Mouse (Mus musculus): ENCODE data around the gene Gm3045.

The Gm3045 gene

DNA sequence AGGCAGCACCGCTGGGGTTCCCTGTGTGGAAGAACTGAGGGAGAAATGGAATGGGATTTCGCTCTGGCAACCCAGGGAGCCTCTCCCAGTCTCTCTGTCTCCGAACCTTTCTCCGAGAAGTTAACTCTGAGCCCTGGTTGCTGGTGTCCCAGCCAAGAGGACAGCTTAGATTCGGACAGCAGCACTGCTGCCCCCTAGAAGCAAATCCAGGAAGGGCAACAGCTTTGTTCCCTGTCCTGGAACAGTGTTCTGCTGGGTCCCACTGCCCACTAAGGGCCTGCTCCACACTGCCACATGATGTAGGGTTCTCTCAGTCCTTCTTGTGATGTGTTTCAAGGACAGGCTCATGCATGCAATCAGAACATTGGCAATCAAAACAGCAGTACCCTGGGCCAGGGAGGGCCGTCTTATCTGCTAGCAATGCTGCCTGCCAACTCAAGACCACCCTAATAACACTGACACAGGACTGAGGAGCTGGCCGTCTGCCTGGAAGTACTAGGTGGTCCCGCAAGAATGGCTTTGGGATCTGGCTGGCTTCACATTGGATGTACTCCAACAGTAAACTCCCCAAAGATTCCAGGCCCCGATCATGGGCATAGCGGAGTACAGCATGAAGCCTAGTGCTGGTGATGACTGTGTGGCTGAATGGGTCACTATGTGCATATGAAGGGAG, 9.4 kb downstream of the Gm3045 start:
- 75% methylated on average over 10 of the region's 10 CpGs for WGBS

DNA sequence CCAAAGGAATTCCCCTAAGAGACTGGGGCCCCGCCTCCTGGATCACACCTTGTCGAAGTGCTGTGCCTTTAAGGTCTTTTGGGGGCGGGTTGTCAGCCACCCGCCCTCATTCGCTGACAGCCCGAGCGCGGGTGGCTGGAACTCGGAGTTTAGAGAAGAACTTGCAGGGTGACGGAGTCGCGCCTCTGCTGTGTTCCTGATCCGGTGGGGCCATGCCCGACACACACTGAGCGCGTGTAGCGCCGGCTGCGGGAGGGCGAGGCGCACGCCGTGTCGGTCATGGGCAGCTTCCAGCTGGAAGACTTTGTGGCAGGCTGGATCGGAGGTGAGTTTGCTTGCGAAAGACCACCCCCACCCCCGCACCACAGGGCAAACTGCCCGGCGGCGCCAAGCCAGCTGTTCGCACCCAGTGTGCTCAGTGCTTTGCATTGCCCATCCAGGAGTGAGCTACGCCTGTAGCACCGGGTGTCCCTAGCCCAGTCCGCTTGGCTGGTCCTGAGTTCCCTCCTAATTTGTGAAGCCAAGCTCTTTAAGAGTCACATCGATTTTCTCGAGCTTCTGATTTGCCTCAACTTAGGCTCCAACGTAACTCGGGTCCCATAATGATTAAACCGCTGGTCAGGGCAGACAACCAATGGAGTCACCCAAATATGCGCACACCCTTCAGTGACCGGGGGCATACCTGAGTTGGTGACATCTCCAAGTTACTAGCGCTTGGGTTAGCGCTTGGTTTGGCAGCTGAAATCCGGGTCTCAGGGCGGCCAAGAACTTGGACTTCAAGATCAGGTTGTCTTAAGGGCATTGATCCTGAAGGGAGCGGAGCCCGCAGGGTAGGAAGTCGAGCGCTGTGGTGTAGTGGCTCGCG, 12.0 kb downstream of the Gm3045 start, which contains the start of gene Slc25a48:
Gene Slc25a48 (plus strand): TSS at position 145 of the 865 bp plus-strand sequence.
- 5% methylated on average over 51 of the region's 51 CpGs for WGBS

DNA sequence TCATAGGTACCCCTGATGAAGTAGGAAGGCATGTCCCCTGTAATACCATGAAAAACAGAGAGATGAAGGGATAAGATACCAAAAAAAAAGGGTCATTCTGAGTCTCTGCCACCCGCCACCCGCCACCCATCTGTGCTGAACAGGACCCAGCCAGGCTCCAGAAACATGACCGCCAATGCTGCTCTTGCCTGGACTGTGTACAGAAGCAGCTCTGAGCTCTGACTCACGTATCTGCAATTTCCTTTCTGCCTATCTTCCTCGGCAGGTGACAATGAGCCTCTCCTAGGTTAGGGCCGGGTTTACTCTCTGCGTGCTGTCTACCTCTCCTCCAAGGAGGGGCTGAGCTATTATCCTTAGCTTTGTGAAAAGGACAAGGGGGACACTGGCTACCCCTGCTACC, 17.0 kb downstream of the Gm3045 start:
- 85% methylated on average over 7 of the region's 7 CpGs for WGBS

DNA sequence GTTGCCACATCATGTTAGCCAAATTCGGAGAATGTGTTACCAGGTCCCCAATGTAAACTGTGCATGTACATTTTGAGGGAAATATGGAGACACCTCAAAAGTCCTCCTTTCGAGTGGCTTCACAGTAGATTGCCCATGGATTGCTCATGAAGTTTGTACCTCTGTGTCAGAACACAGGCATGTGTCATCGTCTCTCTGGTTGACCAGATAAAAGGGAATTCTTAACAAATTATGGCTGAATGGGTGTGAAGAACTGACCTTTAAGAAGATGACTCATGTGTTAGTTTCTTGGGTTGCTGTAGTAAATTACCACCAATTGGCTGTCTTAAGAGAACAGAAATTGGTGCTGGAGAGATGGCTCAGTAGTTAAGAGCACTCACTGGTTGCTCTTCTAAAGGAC, 17.7 kb downstream of the Gm3045 start:
- WGBS = 94% methylated on average over 3 of the region's 3 CpGs

DNA sequence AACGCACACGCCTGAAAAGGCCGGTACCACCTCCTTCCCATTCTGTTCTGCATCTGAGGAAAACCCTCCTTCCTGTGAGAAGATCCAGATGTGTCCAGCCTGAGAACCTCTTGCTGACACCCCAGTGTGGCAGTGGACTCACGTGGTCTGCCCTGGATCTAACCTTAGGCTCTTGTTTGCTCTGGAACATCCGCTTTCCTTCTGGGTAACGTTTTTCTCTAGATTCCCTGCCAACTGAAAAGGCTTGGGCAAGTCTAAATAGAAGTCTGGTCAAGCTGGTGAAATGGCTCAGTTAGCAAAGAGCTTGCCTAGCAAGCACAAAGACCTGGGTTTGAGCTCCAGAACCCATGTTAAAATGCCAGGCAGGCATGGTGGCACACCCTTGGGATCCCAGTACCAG, 18.6 kb downstream of the Gm3045 start:
- 90% methylated on average over 6 of the region's 6 CpGs for WGBS

DNA sequence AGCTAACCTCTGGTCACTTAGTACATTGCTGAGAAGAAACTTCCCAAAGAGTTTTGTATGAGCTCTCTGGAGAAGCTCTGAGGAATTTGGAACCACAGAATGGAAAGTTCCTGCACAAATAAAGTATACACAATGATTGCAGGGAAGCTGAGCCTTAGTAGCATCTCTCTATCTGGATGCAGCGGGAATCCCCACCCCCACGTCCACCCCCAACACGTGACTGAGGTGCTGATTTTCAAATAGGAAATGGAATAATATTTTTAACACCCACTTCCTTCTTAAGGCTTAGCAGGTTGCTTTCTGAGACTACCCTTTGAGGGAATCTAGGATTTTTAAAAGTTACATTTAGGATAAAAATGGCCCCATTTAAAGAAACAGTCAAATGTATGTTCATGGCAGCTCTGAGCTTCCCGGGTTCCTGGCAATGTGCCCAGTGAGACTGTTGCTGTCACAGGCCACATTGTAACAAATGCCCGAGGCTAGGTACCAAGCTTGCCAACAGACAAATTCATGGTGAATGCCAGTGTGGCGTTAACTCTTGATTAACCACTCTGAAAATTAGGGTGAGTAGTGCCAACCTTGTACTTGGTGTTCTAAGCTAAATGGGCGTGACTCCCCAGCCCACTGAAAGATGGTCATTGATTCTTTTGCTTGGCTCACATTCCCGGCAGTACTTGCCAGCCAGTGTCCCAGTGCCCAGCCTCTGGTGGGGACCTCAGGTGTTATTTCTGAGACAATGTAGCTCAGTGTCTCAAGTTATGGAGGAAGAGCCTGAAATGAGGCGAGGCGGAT, 23.0 kb downstream of the Gm3045 start:
- 33% methylated on average over 10 of the region's 10 CpGs for WGBS

DNA sequence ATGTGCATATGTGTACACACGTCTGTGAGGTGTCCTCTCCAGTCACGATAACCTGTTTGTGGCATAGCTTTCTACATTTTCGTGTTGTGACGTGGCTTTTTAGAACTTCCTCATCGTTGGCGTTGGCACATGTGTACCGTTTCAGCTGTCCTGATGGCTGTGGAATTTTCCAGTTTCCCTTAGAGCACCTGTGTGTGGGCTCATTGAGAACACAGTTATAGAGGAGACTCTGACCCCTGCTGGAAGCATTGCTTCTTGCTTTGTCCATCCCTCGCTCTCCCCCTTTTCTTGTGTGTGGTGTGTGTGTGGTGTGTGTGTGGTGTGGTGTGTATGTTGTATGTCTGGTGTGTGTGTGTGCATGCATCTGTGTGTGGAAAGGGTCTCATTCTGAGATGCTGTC, 23.6 kb downstream of the Gm3045 start:
- WGBS = 45% methylated on average over 8 of the region's 8 CpGs

DNA sequence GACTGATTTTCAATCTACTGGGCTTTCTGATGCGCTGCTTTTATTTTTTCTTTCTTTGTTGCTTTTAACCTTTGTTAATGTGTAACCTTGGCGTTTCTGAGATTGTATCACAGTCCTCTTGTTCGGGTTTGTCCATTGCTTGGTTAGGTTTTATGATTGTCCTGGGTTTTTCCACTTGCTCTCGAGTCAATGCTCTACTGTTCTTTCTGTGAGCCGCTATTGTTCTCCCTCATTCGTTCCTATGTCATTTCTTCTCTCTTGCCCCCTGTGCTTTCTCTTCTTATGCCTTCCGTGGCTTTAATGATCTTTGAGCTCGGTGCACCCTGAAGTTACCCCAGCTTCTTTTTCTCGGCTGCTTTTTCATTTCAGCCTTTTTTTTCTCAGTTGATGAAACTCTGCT, 31.6 kb downstream of the Gm3045 start:
- WGBS = 49% methylated on average over 9 of the region's 9 CpGs

DNA sequence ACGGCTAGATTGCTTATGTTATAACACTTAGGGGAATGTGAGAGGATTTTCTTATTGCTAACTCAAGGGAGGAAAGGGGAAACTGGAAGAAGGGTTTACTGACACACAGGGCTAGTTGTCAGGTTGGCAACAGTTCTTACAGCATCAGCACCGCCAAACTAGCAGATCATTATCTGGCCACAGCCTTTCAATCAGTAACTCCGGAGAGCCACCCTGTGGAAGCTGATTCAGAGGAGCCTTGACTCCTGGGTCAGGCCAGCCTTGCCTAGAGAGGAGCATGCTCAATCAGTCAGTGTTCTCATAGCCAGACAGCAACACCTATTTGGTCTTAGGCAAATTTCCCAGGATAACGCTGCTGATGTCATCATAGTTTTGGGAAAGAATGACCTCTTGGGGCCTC, 35.1 kb downstream of the Gm3045 start:
- 90% methylated on average over 4 of the region's 4 CpGs for WGBS

DNA sequence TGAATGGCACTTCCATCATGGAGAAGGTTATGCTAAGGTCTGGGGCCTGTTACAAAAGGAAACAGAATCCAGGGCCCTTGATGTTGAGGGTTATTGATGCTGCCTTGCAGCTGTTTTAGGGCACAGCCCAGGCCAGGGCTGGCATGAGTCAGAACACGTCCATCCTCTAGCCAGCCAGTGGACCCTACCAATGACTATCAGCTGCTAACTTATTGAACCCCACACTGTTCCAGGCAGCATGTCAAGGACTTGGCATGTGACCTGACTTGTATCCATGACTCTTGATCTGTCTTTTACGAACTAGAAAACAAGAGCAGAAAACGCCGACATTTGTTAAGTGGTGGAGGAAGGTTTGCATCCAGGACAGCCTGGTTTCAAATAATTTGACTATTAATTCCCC, 36.4 kb downstream of the Gm3045 start:
- WGBS = 78% methylated on average over 4 of the region's 4 CpGs

DNA sequence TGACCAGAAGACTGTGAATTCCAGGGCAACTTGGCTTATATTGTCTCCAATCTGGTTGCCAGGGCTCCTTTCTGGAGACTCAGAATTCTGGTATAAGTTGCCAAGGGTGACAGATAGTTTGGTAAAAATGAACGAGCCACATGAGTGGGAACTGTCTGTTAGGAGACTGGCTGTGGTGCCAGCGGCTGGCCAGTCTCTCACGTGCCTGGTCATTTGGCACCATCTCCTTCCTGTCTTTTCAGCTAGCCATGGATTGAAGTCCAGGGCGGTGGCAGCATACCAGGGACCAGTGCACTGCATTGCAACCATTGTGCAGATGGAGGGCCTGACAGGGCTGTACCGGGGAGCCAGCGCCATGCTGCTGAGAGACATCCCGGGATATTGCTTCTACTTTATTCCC, 36.9 kb downstream of the Gm3045 start:
- 71% methylated on average over 7 of the region's 7 CpGs for WGBS

DNA sequence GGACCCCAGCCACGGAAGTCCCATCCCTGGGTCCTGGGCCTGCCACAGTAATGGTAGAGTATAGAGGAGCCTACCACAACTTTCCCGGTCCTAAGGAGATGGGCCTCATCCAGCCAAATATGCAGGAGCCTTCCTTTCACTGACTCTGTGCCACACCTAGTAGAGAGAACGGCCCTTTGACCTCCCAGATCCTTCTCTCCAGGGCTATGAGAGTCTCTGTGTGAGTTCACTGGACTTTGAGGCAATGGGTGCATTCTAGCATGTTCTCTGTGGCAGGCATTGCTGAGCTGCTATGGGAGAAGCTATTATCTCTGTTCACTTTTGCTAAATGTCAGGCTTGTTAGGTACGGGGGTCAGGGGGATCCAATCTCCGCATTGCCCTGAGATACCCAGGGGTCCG, 37.4 kb downstream of the Gm3045 start:
- 93% methylated on average over 6 of the region's 6 CpGs for WGBS

DNA sequence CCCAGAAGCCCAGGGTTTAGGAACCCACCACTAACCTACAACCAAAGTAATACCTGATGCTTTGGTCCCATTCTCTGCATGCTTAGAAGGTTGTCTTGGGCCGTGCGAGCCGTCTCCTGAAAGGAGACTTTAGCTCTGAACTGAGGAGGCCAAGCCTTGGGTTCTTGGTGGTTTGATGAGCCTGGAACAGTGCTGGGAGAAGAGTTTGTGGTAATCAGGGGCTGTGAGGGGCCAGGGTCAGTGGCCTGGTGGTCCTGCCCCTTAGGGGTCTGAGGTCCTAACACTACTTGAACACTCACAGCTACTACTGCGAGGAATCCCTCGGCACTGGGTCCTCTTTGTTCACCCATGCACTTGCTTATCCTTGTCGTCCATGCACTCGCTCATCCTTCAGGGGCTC, 41.4 kb downstream of the Gm3045 start:
- WGBS = 95% methylated on average over 7 of the region's 7 CpGs

DNA sequence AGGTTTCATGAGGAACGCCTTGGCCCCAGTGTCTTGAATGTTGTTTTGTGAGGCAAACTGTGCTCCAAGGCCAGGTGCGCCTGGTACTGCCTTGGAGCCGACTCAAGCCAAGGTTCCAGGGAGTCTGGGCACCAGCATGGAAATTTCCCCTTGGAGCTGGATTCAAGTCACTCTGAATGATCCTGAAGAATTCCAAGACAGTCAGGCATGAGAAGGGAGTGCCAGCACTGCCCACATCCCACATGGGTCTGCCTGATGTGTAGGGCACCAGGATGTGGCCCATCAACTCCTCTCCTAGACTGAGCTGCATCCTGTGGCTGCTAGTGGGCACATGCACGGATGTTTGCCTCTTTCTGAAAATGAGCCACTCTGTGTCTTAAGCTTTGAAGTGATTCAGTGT, 42.1 kb downstream of the Gm3045 start:
- WGBS = 91% methylated on average over 4 of the region's 4 CpGs

DNA sequence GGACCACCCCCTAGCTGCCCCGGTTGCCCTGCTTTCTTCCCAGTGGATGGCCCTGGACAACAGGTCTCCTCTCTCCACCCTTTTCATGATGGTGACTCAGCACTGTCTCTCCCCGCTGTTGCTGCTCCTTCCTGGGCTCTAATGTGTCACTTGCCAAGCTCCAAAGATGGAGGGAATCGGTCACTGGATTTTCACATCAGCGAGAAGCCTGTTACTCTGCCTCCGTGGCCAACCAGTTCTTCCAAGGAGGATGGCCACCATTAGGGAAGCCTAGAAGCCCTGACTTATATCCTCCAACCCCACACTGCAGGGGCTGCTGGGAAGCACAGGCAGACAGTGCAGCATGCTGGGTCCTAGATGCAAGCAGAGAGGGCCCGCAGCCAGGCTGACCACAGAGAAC, 44.8 kb downstream of the Gm3045 start:
- WGBS = 84% methylated on average over 6 of the region's 6 CpGs

DNA sequence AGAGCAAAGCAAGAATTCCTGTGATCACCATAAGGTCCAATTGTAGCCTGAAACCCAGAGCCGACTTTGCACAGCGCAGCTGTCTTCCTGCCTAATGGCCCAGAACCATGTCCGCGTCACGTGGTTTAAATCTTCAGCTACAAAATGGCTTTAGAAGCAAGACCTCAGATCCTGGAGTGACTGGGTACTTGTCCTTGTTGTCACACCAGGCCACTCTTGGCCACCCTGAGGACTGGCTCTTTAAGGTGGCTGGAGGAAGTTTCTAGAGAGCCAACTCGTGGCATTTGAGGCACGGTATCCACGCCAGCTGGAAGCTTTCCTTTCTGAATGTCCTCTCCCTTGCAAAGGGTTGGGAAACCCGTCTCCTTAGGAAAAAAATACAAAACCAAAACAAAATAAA, 45.6 kb downstream of the Gm3045 start:
- 51% methylated on average over 9 of the region's 9 CpGs for WGBS

DNA sequence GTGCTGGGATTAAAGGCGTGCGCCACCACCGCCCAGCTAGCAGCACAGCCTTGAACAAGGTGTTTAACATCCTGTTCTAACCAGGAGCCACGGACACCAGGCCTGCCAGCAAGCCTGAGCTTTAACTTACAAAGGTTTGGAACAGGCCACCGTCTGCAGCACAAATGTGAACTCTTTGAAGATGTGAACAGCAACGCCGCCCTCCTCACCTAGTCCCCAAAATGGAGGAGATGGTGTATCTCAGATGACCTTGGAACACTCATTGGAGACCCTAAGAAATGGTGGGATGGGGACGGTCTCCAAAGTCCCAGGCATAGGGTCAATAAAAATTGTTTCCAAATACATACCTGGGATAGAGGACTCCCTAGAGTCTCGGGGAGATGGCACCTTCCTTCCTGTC, 46.3 kb downstream of the Gm3045 start:
- 93% methylated on average over 9 of the region's 9 CpGs for WGBS

DNA sequence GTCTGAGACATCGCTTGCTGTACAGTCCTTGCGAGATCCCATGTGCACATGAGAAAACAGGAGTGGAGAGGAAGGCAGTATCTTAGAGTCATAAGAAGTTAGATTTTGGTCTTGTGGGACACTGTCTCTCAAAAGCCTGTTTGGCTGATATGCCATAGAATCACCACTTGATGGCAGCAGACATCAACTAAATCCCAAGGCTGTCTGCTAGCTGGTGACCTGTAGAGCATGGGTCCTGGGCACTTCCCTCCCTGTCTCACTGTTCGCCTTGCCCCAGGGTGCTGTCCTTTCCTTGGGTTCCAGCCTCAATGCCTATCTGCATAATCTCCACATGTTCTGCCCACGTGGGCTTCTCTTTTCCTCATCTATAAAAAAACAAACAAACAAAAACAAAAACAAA, 49.0 kb downstream of the Gm3045 start:
- 25% methylated on average over 4 of the region's 4 CpGs for WGBS

DNA sequence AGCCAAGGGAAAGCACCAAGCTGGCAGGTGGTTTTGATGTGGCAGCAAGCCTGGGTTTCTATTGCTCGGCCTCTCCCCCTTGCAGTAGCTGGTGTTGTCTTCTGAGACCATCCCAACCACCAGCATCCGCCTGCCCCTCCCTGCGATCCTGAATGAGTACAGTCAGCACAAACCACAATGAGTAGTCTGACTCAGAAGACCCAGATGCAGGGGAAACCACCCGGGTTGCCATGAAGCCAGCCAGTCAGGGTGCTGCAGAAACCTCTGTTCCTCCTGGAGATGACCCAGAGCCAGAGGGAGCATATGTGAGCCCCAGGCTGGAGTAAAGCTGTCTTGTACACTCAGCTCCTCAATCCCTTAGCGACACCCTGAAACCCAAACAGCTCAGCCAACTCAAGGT, 50.4 kb downstream of the Gm3045 start:
- 33% methylated on average over 5 of the region's 5 CpGs for WGBS

DNA sequence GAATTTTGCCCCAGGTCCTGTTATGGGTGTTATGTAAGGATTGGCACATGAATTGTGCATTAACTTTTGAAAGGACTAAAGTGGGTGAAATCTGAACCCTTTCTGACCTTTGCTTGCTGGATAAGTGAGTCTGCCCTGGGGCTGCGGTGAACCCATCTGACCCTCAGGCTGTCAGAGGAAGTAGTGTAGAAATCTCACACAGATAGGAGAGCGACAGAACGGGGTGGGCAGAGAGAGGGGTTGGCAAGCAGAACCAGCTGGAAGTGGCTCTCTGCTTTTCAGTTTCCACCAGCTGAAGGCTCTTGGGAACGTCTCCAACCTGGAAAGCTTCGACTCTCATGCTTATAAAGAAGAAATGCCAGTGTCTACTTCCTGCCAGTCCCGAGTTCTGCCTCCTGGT, 50.9 kb downstream of the Gm3045 start:
- 12% methylated on average over 6 of the region's 6 CpGs for WGBS

DNA sequence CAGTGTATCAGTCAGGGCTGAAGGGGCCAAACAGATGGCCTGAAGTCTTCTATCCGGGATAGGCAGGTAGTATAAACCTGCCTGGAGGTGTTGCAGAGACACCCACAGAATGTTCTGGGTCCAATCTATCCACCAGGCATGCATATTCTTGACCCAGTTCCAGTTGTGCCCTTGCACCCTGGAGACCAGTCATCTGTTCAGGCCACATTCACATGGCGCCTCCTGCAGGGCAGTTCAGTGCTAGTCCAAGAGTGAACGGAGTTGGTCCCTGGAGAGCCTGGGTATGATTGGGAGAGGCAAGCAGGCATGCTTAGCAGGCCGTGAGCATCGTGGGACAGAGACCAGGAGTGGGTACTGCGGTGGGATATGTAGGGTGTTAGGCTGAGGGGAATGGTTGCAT, 51.6 kb downstream of the Gm3045 start:
- WGBS = 85% methylated on average over 6 of the region's 6 CpGs

DNA sequence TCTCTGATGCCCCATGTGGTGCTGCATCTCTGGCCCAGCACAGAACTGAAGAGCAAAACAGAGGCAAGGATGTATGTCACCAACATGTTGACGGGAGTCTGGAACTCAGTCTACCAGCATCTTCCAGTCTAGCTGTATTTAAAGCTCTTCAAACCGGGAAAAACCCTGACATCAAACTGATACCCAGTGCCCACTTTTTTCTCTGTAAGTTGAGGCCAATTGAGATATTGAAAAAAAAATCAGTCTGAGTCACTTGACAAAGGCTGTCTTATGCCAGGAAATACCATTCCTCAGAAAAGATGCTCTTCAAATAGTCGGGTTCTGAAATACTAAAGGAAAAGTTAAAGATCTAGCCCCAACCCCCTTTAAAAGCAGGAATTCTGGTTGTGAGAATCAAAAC, 55.8 kb downstream of the Gm3045 start, which contains the start of gene Il9:
Gene Il9 (minus strand): TSS at position 101 of the 400 bp plus-strand sequence.
- whole genome bisulfite sequencing = 78% methylated on average over 3 of the region's 3 CpGs
